Mouse (Mus musculus) limb, embryonic 12.5 days (tissue): ENCODE measurements around the gene Amd1. TPM values are rescaled to one million over a fixed set of nuclear protein-coding genes. Genes with fewer than 3 reads are reported as not detected.
"Not testable (repeated sequence)": the region's sequence is repeated elsewhere in the genome, so short reads cannot be mapped to it uniquely, and the experiment has no call there.

ENCODE experiments used
- ATAC-seq: fragments of 200-750 bp; cut with Nextera tagmentation; 2 replicates; pipeline ENCODE4 v1.8.0; 2017; ENCODE audit warnings: low read depth, moderate TSS enrichment; ENCODE audit not compliant: insufficient number of reproducible peaks, insufficient read depth, low FRiP score, low TSS enrichment
- H3K27ac ChIP-seq: fragments of 300-500 bp; sonication (generic); 2 replicates; pipeline ENCODE4 v1.5.1; 2016; ENCODE audit warnings: mild to moderate bottlenecking, moderate library complexity
- H3K27me3 ChIP-seq: fragments of 300-500 bp; sonication (generic); 2 replicates; pipeline ENCODE4 v1.6.1; 2016; ENCODE audit warnings: mild to moderate bottlenecking, moderate library complexity
- H3K36me3 ChIP-seq: fragments of 300-500 bp; sonication (generic); 2 replicates; pipeline ENCODE4 v1.6.1; 2016; ENCODE audit warnings: mild to moderate bottlenecking, moderate library complexity
- H3K4me1 ChIP-seq: fragments of 300-500 bp; sonication (generic); replicated peaks from 2 replicates; pipeline ENCODE4 v1.6.1; 2016
- H3K4me2 ChIP-seq: fragments of 300-500 bp; sonication (generic); 2 replicates; pipeline ENCODE4 v1.6.1; 2016; ENCODE audit warnings: mild to moderate bottlenecking, moderate library complexity
- H3K4me3 ChIP-seq: fragments of 300-500 bp; sonication (generic); replicated peaks from 2 replicates; pipeline ENCODE4 v1.5.1; 2016; ENCODE audit warnings: mild to moderate bottlenecking
- H3K9ac ChIP-seq: fragments of 300-500 bp; sonication (generic); replicated peaks from 2 replicates; pipeline ENCODE4 v1.6.1; 2016; ENCODE audit warnings: mild to moderate bottlenecking, moderate library complexity
- H3K9me3 ChIP-seq: fragments of 300-500 bp; sonication (generic); 2 replicates; pipeline ENCODE4 v1.6.1; 2016; ENCODE audit warnings: mild to moderate bottlenecking, moderate library complexity
- WGBS: fragments of 180-500 bp; shearing (Covaris S2); methylation state at CpG from one replicate; pipeline ENCODE4 v1.1.7; 2016; 5-methylcytosine and 5-hydroxymethylcytosine counted together
- polyA plus RNA-seq: library from polyadenylated mRNA; unstranded; fragments of >200 nt; fragmentation: Nextera tagmentation; extraction: Ambion mirVana; gene quantifications from 2 replicates; pipeline ENCODE4 v1.2.1, GENCODE M21; 2016

The Amd1 gene
- polyA plus RNA-seq, 1 experiment from 2014 or later, result 72.6 TPM

DNA sequence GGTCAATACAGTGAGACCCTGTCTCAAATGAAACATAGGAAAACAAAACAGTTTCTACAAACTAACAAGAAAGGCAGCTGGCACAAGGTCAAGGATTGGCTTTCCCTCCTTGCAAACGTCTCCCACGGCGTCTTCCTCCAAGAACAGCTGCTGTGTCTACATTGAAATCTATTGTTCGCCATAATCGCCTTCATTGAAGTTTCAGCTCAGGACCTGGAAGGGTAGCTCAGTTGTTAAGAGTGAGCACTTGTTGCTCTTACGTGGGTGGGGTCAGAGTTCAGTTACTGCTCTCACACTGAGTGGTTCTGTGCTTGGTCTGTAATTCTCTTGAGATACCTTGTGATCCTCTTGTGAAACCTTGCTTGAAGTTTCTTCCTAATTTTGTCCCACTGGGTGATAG, 30.9 kb upstream of the Amd1 start:
- Histone ChIP-seq H3K36me3 (no peaks in the 10 kb centered on the region), H3K27ac (no peak overlapping the region), H3K27me3 (no peaks in the 10 kb centered on the region), H3K4me1 (no peaks in the 10 kb centered on the region), H3K9me3 (0 out of 2 replicates have a peak, but pooled peaks cover 3% of the 10 kb centered on the region), H3K4me3 (no peak overlapping the region), H3K4me2 (no peak overlapping the region), H3K9ac (no peak overlapping the region)
- ATAC-seq, result no peak
- 80% methylated on average over 6 of the region's 6 CpGs for WGBS

DNA sequence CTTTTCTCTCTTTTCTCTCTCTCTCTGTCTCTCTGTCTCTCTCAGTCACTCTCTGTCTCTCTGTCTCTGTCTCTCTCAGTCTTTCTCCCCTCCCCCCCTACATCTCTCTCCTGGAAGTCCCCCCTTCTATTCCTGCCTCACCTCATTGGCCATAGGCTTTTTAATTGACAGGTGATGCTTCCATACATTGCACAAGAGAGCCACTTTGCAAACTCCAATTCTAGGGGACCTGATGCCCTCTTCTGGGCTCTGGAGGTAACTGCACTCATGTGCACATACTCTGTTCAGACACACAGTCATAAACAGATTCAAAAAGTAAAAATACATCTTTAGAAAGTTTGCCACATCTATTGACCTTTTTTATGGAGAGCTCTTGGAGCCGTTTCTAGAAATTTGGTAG, 28.3 kb upstream of the Amd1 start:
- 76% methylated on average over 1 of the region's 1 CpGs for WGBS
- Histone ChIP-seq H3K4me2 (no peak overlapping the region), H3K9me3 (no peaks in the 10 kb centered on the region), H3K9ac (no peak overlapping the region), H3K27me3 (no peaks in the 10 kb centered on the region), H3K36me3 (no peaks in the 10 kb centered on the region), H3K27ac (no peak overlapping the region), H3K4me1 (no peaks in the 10 kb centered on the region), H3K4me3 (no peak overlapping the region)
- no peak for ATAC-seq

DNA sequence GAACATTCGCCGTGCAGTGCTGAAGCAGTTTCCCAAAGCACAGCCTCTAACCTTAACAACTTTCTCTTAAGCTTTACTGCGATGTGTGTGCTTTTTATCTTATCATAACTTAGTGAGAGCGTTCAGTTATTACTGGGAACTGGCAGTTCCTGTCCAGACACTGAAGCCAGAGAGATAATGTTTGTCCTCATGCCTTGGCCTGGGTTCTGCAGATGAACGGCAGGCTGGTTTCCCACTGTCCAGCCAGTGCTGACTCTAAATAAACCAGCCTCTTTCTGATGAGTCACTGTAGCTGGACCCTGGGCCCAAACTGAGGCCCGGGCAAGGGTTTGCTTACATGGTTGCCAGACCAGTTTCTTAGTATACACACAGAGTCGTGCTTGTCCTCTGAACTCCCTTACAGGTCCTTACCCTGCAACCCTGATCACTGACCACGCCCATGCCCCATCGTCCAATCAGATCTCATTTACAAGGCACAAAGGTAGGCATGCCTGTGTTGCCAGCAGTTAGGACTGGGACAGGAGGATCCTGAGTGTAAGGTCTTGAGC, 26.1 kb upstream of the Amd1 start:
- ATAC-seq, result no peak
- no peak overlapping the region for H3K27ac ChIP-seq
- no peaks in the 10 kb centered on the region for H3K27me3 ChIP-seq
- H3K9me3 ChIP-seq, result no peaks in the 10 kb centered on the region
- no peaks in the 10 kb centered on the region for H3K4me1 ChIP-seq
- H3K4me2 ChIP-seq, result no peak overlapping the region
- H3K36me3 ChIP-seq, result no peaks in the 10 kb centered on the region
- H3K9ac ChIP-seq, result no peak overlapping the region
- H3K4me3 ChIP-seq, result no peak overlapping the region
- 80% methylated on average over 9 of the region's 9 CpGs for WGBS

DNA sequence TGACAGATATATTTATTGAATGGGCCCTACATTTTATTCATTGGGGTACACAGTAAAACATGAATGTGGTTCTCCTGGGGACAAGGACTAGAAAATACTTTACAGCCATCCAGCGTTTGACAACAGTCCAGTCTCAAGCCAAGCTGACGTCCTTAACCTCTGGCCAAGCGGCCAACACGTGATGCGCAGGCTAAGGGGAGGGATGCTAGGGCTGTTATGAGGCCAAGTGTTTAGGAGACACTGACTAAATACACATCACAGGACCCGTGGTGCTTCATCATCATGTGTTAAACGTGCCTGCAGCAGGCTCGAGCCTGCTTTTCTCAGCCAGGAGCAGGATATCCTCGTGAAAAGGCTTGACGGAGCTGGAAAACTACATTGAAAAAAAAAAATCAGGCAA, 18.3 kb upstream of the Amd1 start:
- Histone ChIP-seq H3K4me2 (no peak overlapping the region), H3K4me3 (no peak overlapping the region), H3K27ac (no peak overlapping the region), H3K4me1 (no peaks in the 10 kb centered on the region), H3K9me3 (peaks cover 4% of the 10 kb centered on the region; the same call in 1 of the 2 replicates), H3K27me3 (no peaks in the 10 kb centered on the region), H3K9ac (no peak overlapping the region), H3K36me3 (no peaks in the 10 kb centered on the region)
- ATAC-seq, result no peak
- WGBS, result 85% methylated on average over 10 of the region's 10 CpGs

DNA sequence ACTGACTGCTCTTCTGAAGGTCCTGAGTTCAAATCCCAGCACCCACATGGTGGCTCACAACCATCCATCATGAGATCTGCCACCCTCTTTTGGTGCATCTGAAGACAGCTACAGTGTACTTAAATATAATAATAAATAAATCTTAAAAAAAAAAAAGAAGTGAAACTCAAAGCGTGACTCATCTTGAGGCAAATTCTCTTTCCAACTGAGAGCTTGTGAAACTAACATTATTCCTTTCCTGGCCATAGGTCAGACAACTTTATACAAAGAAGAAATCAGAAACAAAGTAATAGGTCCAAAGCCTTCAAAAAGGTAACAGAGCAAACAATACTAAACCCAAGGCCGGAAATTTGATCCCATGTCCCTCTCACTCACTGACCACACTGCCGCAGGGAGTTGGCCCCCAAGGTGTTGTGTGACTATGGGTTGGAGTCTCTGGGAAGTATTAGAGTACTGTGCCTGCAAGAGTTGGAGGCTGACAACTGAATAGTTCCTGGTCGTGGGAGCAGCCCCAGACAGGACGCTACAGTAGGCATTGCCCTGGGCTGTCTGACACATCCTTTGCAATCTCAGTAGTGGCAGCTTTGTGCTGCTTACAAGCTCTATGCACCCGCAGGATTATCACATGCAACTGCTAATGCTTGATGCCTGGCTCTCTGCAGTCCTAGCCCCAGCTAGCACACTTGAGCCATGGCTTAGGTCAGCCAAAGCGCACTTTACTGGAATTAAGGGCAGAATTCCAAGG, 15.0 kb upstream of the Amd1 start:
- Histone ChIP-seq H3K9me3 (peaks cover 4% of the 10 kb centered on the region; the same call in 1 of the 2 replicates), H3K27ac (no peak overlapping the region), H3K27me3 (no peaks in the 10 kb centered on the region), H3K36me3 (no peaks in the 10 kb centered on the region), H3K4me2 (no peak overlapping the region), H3K9ac (no peak overlapping the region), H3K4me3 (no peak overlapping the region), H3K4me1 (no peaks in the 10 kb centered on the region)
- ATAC-seq, result no peak
- WGBS, result 47% methylated on average over 7 of the region's 7 CpGs

DNA sequence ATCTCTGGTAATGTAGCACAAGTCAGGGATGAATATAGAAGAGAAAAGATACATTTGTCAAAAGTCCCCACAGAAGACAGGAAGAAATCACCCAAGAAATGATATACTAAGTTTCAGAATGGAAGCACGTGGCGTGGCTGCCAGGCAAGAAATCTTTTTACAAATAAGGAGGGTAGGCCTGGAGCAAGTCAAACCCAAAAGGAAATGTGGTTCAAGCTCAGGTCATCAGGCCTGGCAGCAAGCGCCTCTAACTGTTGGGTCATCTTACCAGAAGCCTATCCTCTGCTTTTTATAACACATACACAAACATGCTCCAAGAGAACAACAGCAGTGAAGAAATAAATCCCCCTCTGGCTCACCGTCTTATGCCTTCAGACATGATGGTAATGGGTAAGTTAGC, 10.8 kb upstream of the Amd1 start:
- no peaks in the 10 kb centered on the region for H3K9me3 ChIP-seq
- H3K36me3 ChIP-seq, result no peaks in the 10 kb centered on the region
- whole genome bisulfite sequencing, result 75% methylated on average over 4 of the region's 4 CpGs
- H3K9ac ChIP-seq, result no peak overlapping the region
- H3K4me1 ChIP-seq, result no peaks in the 10 kb centered on the region
- H3K27me3 ChIP-seq, result no peaks in the 10 kb centered on the region
- H3K4me3 ChIP-seq, result no peak overlapping the region
- no peak for ATAC-seq
- no peak overlapping the region for H3K27ac ChIP-seq
- no peak overlapping the region for H3K4me2 ChIP-seq

DNA sequence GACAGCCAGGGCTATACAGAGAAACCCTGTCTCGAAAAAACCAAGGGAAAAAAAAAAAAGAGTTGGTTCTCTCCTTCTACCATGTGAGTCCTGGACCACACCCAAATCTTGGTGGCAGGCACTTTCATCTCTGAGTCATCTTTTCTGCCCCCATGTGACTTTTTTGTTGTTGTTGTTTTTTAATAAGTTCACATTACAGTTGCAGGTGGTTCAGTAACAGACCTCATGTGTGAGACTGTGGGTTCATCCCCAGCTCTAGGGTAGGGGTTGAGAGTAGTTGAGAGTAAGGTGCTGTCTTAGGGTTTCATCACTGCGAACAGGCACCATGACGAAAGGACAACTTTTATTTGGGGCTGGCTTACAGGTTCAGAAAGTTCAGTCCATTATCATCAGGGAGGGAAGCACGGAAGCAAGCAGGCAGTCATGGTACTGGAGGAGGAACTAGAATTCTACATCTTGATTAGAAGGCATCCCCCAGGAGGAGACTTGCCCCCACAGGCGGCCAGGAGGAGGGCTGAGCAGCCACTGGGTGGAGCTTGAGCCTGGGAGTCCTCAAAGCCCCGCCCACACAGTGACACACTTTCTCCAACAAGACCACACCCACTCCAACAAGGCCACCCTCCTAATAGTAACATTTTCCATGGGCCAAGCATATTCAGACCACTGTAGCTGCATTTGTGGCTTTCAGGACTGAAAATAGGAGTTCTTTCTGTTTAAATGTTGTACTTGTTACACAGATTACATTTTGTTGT, 8.1 kb upstream of the Amd1 start:
- Histone ChIP-seq H3K4me3 (no peak overlapping the region), H3K4me2 (no peak overlapping the region), H3K27ac (no peak overlapping the region), H3K27me3 (no peaks in the 10 kb centered on the region), H3K9me3 (peaks cover 8% of the 10 kb centered on the region; the same call in 1 of the 2 replicates), H3K36me3 (no peaks in the 10 kb centered on the region), H3K4me1 (no peaks in the 10 kb centered on the region), H3K9ac (no peak overlapping the region)
- 53% methylated on average over 6 of the region's 6 CpGs for WGBS
- no peak for ATAC-seq

DNA sequence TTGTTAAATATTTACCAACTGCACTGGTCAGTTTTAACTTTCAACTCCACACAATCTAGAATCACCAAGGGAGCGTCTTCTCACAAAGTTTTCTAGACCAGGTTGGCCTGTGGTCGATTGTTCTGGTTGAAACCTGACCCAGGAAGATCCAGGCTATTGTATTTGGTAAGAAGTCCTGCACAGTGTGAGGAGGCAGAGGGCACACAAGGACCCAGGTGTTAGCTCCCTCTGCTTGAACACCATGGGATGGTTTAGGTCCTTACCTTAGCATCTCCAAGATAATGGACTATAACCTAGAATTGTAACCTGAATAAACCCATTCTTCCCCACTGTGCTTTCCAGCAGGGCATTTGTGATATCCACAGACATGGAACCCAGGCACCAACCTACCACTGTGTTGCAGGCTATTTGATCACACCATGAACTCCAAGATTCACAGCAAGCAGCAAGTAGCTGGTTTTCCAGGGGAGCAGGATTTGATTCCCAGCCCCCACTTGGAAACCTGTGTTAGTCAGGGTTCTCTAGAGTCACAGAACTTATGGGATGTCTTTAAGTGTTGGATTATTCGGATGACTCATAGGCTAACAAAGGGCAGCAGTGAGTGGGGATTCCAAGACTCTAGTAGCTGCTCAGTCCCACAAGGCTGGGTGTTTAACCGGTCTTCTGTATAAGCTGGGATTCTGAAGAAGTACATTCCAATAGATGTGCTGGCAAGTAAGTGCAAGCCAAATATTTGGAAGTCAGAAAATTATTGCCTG, 6.0 kb upstream of the Amd1 start:
- peaks cover 8% of the 10 kb centered on the region; the same call in 1 of the 2 replicates for H3K9me3 ChIP-seq
- H3K9ac ChIP-seq, result no peak overlapping the region
- no peak overlapping the region for H3K4me3 ChIP-seq
- H3K36me3 ChIP-seq, result no peaks in the 10 kb centered on the region
- no peak overlapping the region for H3K27ac ChIP-seq
- H3K4me2 ChIP-seq, result no peak overlapping the region
- no peaks in the 10 kb centered on the region for H3K27me3 ChIP-seq
- WGBS, result 66% methylated on average over 4 of the region's 4 CpGs
- no peak for ATAC-seq
- no peaks in the 10 kb centered on the region for H3K4me1 ChIP-seq

DNA sequence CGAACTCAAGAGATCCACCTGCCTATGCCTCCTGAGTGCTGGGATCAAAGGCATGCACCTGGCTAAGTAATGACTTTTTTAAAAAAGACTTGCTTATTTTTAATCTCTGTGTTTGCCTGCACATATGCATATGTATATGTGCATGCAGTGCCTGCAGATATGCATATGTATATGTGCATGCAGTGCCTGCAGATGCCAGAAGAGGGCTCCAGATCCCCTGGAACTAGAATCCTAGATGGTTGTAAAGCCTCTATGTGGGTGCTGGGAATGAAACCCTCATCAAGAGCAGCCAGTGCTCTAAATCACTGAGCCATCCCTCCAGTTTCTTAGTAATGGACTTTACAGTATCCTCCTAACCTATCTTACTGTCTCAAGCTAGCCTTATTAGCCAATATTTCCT, 4.0 kb upstream of the Amd1 start:
- H3K36me3 ChIP-seq, result no peaks in the 10 kb centered on the region
- WGBS, result 88% methylated on average over 1 of the region's 1 CpGs
- H3K9me3 ChIP-seq, result peaks cover 8% of the 10 kb centered on the region; the same call in 1 of the 2 replicates
- H3K27me3 ChIP-seq, result no peaks in the 10 kb centered on the region
- no peak for ATAC-seq
- no peaks in the 10 kb centered on the region for H3K4me1 ChIP-seq
- no peak overlapping the region for H3K4me3 ChIP-seq
- H3K4me2 ChIP-seq, result no peak overlapping the region
- no peak overlapping the region for H3K9ac ChIP-seq
- H3K27ac ChIP-seq, result no peak overlapping the region

DNA sequence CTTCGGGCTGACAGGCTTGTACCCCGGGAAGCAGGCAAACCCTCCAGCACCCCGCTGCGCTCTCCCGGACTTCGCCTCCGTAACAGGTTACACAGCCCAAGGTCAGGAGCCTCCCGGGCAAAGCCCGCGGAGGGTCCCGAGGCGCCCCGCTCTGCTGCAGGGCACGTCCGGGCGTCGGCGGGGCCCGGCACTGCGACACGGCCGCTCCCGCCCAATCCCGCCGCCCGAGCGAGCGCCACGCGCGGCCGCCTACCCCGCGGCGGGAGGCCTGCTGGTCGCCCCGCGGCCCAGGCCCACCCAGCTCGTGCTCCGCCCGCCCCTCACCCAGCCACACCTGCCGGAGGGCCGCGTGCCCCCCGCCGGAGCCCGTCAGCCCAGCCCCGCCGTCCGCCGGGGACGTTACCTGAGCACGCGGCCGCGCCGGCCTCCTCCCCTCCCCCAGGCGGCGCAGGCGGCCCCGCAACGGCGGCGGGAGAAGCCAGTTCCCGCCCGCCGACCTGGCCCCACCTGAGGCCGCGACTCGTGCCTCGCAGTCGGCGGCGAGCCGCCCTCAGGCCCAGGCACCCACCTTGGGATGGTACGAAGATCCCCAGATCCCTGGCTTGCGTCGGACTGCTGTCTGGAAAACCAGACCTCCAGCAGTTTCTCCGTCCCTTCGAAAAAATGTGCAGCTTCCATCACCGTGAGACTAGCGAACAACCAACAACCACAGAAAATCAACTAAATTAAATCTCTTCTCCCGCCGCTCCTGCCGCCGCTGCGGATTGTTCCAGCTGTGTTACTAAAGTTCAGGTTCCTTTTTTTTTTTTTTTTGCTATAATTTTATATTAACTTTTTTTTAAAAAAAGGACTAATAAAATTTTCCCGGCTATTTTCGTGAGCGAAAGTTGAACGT, 558 bp downstream of the Amd1 start:
- not testable (repeated sequence) for H3K36me3 ChIP-seq, H3K27me3 ChIP-seq, H3K9me3 ChIP-seq
- H3K4me3 ChIP-seq, result peak overlapping the region; percentile 98
- H3K27ac ChIP-seq, result peak overlapping the region; percentile 94
- peak overlapping the region; percentile 97 for H3K9ac ChIP-seq
- H3K4me1 ChIP-seq, result peaks cover 15% of the 10 kb centered on the region
- peak overlapping the region; percentile 76 for H3K4me2 ChIP-seq
- under 1% methylated on average over 83 of the region's 91 CpGs for WGBS
- peak; percentile 38; the same call in 1 of the 2 replicates for ATAC-seq
